Mouse (Mus musculus): ENCODE data around the gene Git2.

- TF ChIP-seq MAX (IDR thresholded peaks at IDR 0.05; ENCODE audit: low read length) (no peak), EP300 (IDR thresholded peaks at IDR 0.05; ENCODE audit: low read depth in 1 of 2, low read length in 2 of 2) (no peak), CTCF (IDR thresholded peaks at IDR 0.05 in 2 of 3, conservative IDR thresholded peaks at IDR 0.05 in 1 of 3; ENCODE audit: control insufficient read depth in 1 of 3, insufficient read depth in 1 of 3, low read depth in 2 of 3, low read length in 3 of 3, poor library complexity in 1 of 3, severe bottlenecking in 1 of 3) (no peak), JUND (IDR thresholded peaks at IDR 0.05; ENCODE audit: low read depth, low read length) (no peak), POLR2A (IDR thresholded peaks at IDR 0.05; ENCODE audit: control insufficient read depth in 1 of 2, insufficient read depth in 1 of 2, low read depth in 1 of 2, low read length in 2 of 2, poor library complexity in 1 of 2) (no peak), ETS1 (IDR thresholded peaks at IDR 0.05; ENCODE audit: low read depth, low read length) (no peak), TBP (IDR thresholded peaks at IDR 0.05; ENCODE audit: low read depth, low read length) (no peak), HCFC1 (IDR thresholded peaks at IDR 0.05; ENCODE audit: low read depth, low read length) (no peak)
These were observed 86.6 kb downstream of the Git2 start for GRCm38 (mm10) chr5:114688703-114689102.
